Mouse (Mus musculus) left cerebral cortex, postnatal 14 days (tissue): ENCODE data around the gene Pdzd2. TPM values are rescaled to one million over a fixed set of nuclear protein-coding genes. Genes with fewer than 3 reads are reported as not detected.

Experiments
- DNase-seq, 2 experiments: peaks; one replicate each; pipeline ENCODE4 v3.0.0; 2021 to 2022; ENCODE audit warnings: low spot score in 2 of 2, mixed read lengths in 1 of 2
- intact Hi-C: fragments of 180-260 bp; cut with DNase I; formaldehyde crosslinking; loops from one replicate; pipeline ENCODE4 v1.15.1; 2025
- total RNA-seq, 2 experiments: library from RNA; stranded (reverse); gene quantifications; 2 replicates each; pipeline ENCODE4 v1.2.3; 2021

The Pdzd2 gene
- total RNA-seq, 2 experiments from 2014 or later, result 81.5 to 91.1 TPM

DNA sequence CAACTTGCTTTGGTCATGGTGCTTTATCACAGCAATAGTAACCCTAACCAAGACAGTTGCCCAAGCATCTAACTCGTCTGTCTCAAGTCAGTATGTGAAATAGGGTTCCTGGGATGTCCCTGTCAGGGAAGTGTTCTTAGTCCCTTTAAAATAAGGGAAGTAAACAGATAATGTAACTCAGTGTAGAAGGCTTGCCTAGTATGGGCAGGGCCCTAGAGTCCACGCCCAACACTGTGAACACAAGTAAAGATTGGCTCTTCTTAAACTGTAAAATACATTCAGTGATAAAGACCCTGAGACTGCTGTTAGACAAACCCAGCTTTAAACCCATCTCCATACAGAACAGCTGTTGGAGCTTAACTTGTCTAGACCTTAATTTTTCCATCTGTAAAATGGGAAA lies 57.8 kb downstream of the Pdzd2 start:
- intact Hi-C loops, result loop anchor here (5.0 kb wide), 1 partner anchor 55 kb away; the partner anchor contains the start of gene Pdzd2

DNA sequence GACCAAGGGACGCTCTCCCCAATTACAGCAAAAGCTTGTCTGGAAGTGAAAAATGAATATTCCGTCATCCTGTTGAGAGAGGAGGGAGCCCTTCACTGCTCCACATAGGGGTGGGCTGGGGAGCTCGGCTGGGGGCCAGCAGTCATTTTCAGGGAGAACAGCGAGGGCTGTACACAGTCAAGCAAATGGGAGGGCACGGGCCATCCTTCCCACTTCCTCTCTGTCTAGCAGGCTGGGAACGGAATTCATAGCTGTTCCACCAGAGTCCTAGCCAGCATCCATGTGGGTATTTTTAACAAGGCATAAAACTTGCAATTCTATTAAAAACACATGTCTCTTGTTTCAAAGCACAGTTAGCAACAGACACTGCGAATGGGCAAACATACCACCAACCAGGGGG lies 59.0 kb downstream of the Pdzd2 start:
- intact Hi-C loops, result loop anchor here (5.0 kb wide), 1 partner anchor 57 kb away; the partner anchor contains the start of gene Pdzd2
- DNase-seq, result peak; percentile 45 to 52

More for the DNA sequence above, 57.8 kb downstream of the Pdzd2 start:
- no peak for DNase-seq

DNA sequence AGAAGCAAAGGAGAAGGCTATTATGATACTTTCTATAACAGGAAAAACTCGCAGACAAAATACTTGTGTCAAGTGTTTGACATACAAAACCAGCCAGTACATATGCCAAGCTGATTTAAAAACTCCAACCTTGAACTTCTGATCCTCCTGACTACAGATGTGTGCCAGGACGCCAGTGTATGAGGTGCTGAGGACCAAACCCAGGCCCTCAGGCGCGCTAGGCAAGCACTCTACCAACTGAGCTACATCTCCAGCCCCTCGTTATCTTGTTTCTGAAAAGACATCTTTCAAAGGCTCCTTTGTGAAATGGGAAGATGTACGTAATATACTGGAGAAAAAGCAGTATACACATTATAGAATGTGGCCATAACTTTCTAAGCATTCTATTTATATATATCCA lies 59.7 kb downstream of the Pdzd2 start:
- no peak for DNase-seq
- intact Hi-C loops, result loop anchor here (5.0 kb wide), 1 partner anchor 57 kb away; the partner anchor contains the start of gene Pdzd2

DNA sequence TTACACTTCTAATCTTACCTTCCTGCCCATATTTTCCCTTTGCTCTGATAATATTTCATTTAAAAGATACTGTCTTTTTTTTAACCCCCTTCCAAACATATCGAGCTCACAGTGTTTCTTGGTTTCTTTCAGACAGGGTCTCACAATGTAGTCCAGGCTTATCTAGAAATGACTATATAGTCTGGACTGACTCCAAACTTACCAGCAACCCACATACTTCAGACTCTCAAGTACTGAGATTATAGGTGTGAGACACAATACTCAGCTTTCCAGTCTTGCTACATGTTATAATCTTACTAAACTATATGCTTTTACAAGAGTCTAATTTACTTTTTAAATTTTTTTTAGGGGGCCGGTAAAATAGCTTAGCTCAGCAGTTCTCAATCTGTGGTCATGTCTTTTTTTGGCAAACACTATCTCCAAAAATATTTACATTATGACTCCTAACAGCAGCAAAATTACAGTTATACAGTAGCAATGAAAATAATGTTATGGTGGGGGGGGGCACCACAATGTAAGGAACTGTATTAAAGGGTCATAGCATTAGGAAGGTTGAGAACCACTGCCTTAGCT lies 61.1 kb downstream of the Pdzd2 start:
- intact Hi-C loops, result no loop called here
- DNase-seq, result no peak

DNA sequence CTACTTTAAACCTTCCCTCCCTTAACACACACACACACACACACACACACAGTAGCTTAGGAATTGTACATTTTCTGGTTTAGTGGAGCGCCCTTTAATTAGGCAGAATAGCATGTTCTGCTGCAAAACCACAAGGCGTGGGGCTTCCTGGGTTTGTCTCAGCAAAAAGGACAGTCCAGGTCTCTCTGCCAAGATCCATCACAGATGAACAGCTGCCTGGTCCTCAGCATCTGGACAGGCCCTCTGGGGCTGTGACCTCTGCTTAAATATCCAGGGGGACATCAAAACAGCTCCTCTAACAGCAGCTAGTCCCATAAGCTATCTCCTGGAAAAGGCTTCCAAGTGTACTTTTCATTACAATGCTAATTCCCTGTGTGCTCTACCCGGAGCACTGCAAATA lies 64.4 kb downstream of the Pdzd2 start:
- DNase-seq, result no peak
- intact Hi-C loops, result no loop called here

DNA sequence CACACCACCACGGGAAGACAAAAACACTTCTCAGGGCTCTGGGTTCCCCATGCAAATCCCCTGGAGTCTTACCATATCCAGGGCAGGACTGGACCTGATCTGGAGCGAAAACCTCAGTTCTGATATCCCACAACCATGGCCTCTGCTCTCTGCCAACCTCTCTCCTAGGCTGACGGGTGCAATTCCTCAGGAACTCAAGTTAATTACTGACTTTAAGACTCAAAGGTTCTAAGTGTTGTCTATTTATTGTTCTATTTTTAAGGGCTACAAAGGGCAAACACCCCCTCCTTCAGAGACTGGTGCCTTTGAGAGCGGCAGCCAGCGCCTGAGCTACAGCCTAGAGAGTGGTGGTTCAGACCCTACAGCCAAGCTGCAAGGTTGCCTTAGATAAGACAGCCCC lies 65.7 kb downstream of the Pdzd2 start:
- DNase-seq, result no peak
- intact Hi-C loops, result no loop called here

DNA sequence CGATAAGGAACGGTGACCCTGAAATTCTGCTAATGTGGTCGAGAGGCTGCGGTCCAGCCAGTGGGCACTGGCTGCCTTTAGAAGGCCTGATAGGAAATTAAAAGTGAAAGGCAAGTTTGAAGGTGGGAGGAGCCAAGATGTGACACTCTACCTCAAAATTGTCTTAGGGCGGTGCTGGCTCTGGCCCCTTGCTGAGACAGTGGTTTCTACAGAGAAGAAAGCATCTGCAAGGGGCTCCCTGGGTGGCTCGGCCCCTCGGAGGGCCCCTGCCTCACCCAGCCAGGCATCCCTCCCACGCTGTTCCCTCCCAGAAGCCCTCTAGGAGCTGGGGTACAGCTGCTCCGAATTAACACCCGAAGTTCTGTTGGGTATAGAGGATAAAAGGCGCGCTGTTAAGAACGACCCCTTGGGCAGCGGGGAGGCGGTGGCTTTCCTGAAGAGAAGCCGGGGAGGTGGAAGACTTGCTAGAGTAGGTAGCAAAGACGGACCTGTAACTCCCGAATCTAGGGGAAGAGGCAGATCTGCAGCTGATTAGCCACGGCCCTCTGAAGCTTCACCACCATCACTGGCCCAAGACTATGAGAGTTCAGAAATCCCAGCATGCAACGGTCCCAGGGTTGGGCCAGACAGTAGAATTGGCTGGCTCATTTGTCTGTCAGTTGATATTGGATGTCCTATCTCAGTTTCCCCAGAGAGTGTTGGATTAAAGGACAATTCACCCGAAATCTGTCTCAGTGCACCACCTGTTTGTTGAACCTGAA lies 71.8 kb downstream of the Pdzd2 start:
- intact Hi-C loops, result no loop called here
- no peak for DNase-seq

DNA sequence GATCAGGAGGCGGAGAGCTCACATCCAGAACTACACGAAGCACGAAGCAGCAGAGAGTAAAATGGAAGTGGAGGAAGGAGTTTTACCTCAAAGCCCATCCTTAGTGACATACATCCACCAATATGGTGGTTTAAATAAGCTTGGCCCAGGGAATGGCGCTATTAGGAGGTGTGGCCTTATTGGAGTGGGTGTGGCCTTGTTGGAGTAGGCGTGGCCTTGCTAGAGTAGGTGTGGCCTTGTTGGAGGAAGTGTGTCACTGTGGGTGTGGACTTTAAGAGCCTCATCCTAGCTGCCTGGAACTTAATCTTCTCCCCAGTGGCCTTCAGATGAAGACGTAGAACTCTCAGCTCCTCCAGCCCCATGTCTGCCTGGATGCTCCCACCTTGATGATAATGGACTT lies 73.8 kb downstream of the Pdzd2 start:
- no peak for DNase-seq
- intact Hi-C loops, result no loop called here

DNA sequence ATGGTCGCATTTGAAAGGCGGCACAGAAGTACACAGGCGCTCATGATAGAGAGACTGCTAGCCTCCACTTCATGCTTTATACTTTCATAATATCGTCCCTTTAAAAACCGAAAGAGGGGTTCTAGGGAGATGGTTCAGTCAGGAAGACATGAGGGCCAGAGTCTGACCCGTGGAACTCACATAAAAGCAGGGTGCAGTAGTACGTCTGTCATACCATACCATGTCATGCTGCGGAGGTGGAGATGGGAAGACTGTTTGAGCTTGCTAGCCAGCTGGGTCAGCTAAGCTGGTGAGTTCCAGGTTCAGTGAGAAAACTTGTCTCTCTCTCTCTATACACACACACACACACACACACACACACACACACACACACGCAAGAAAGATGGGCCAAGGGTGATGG lies 76.4 kb downstream of the Pdzd2 start:
- intact Hi-C loops, result no loop called here
- no peak for DNase-seq

DNA sequence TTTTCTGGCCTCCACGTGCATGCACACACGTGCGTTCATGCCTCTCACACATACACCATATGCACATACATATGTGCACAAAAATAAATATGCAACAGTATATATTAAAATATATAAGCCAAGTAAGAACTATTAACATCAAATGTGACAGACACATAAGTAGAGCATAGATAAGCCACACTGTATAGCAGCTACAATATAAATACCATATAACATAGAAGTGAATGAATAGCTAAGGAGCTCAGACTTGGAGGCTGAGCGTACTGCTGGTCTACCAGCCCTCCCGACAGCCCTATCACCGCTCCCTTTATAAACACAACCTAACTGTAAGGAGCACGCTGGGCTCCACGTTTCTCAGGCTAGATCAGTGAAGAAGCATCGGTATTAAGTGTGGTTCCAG lies 79.4 kb downstream of the Pdzd2 start:
- intact Hi-C loops, result no loop called here

DNA sequence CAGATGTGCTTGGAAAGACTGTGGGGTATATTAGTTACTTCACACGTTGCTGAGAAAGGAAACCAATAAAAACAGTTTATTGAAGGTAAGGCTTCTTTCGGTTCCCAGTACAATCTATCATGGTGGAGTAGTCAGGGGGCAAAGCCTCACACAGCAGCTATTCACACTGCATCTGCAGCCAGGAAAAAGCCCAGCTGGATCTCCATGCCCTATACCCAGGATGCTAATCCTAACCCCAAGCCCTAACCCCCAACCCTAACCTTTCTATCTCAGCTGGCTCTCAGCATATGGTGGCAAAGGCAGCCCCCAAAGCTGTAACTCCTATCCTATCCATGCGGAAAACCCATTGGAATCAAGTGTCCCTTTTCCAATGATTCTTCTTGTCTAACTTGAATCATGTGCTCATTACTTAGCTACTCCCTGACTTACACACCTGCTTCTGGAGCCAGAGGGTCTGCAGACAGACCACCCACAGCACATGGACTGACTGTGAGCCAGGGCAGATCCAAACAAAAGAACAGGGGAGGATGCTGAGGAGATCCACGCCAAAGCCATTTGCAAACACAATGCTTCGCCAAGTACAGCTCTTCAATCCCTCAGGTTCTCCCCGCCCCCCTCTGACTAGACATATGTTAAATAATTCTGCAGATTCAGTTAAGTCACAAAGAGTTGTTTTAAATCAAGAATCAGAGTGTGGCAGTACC lies 83.6 kb downstream of the Pdzd2 start:
- intact Hi-C loops, result no loop called here
- DNase-seq, result no peak

More for the DNA sequence above, 79.4 kb downstream of the Pdzd2 start:
- no peak for DNase-seq

DNA sequence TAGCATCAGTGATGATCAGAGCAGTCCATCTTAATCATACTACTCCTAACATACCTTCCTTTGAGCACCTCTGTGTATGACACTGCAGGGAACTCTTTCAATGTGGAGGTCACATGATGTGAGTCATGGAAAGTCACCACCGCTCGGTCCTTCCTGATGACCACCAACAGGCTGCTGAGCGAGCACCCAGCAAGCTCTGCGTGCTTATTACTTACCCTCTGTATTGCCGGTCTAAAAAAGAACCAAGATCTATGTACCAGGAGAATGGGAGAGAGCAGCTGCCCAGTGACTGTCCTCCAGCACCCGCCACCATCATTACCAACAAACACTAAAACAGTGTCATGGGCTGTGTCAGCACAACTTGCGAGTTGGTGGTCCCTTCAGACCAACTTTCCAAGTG lies 84.4 kb downstream of the Pdzd2 start:
- intact Hi-C loops, result no loop called here

DNA sequence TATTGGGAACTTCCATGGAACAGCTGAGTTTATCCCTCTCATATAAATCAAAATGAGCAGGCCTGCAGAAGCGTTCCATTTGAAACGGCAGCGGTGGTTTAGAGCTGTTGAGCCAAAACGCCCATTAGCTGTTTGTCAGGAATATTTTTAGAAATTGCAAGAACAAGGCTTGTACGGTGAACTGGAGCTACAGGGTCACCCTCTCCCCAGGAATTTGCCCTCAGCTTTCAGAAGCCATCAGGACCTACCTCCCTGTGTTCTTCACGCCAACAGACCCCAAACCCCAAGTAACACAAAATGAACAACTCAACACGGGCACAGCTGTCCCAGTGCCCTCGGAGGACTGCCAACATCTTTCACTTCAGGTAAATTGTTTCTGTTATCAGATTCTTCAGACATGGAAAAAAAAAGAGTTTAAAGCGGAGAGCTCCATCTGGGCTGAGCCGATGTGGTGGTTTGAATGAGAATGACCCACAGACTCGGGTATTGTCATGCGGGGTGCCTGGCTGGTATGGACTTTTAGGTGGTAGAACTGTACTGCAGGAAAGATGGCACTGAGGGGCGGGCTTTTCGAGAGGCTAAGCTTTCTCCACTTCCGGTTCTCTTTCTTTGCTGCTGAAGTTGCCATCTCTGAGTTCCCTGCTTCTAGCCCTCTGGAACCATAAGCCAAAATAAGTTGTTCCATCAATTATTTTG lies 87.2 kb downstream of the Pdzd2 start:
- intact Hi-C loops, result no loop called here
- no peak for DNase-seq

More for the DNA sequence above, 84.4 kb downstream of the Pdzd2 start:
- DNase-seq, result no peak

DNA sequence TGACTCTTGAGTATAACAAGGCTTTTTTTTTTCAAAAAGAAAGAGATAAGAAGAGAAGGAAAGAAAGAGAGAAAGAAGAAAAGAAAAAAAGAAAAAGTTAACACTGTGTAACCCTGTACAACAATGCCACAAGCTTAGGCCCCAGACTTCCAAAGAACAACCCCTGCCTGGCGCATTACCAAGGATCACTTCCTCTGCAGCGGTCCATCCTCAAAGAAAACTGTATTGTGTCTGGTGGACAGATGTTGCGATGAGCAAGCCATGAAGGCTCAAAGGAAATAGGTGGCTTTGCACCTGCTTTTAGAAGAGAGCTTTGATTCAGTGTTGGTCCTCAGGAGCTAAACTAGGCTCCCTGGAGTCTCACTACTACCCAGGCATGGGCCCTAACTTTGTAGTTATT lies 89.5 kb downstream of the Pdzd2 start:
- intact Hi-C loops, result no loop called here
- no peak for DNase-seq

DNA sequence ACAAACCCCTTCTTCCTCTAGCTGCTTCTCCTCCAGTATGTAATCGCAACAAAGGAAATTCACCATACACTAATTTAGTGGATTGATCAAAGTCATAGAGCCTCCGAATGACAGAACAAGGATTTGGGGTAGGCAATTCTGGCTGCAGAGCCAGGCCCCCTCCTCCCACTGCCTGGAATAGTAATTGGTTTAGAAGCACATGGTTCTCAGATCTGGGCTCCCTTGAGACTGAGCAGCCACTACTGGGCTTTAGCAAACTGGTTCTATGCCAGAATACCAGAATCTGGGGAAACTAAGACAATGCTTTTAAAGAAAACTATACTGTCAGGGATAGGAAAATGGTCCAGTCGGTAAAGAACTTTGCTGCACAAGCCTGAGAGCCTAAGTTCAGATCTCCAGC lies 90.0 kb downstream of the Pdzd2 start:
- intact Hi-C loops, result no loop called here
- DNase-seq, result no peak

DNA sequence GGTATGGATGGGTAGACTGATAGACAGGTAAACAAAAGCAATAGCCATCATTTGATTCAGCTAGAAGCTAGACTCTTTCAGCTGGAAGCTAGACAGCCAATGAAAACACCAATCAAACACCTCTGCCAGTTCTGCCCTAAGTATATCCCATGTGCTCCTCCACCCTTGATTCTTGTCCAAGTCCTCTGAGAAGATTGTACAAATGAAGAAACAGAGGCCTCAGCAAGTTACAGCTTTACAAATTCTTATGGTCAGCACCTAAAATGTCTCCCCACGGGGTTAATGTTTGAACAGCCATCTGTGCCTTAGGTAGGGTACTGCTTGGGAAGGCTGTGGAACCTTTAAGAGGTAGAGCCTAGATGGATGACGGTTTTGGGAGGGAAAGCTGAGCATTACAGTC lies 90.6 kb downstream of the Pdzd2 start:
- DNase-seq, result no peak
- intact Hi-C loops, result no loop called here

DNA sequence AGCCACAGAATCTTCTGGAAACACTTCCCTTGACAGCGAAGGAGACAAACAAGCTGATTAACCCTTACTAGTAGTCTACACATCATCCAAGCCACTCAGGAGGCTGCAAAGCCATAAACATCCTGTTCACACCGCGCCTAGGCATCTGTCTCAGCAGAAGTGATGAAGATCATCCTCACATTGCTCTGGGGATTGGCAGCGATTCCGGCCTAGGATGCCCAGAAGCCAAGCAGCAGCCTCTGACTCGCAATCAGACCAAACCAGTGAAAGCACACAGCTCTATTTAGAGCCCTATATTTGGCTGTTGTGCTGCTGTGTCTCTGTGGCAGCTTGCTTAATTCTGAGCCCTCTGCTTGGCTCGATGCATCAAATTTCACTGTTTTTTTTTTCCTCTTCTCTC lies 99.0 kb downstream of the Pdzd2 start:
- intact Hi-C loops, result no loop called here
- DNase-seq, result peak; percentile 46 to 55

DNA sequence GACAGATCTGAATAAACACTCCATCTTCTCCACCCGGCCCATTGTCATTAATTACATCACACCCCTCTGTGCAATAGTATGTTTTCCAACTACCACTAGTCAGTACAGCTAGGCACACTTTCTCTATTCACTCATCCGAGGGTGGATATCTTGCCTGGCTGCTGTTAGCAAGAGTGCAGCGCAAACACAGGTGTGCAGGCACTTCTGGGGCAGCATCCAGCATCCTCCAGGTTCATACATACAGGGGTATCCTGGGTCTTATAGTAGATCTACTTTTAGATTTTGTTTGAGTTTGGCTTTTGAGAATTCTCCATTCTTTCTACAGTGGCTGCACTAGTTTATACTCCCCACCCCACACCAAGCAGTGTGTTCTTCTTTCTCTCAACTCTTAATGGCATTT lies 99.9 kb downstream of the Pdzd2 start:
- no peak for DNase-seq
- intact Hi-C loops, result no loop called here

DNA sequence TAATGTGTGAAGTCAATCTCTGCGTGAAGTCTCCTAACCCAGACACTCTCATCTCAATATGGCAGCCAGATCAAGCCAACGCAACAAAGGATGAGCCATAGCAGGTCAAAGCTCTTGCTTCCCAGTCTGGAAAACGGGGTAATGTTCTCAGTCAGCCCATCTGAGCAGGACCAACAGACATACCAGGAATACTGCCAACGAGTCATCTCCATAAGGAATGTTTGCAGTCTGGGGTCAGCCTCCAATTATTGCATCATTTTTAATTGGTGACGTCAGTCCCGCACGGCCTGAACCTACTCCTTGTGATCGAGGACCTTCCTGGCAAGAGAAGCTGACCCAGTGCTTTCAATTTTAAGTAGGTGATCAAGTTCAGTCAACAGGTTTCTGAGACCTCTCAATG lies 100.5 kb downstream of the Pdzd2 start:
- intact Hi-C loops, result no loop called here
- no peak for DNase-seq

DNA sequence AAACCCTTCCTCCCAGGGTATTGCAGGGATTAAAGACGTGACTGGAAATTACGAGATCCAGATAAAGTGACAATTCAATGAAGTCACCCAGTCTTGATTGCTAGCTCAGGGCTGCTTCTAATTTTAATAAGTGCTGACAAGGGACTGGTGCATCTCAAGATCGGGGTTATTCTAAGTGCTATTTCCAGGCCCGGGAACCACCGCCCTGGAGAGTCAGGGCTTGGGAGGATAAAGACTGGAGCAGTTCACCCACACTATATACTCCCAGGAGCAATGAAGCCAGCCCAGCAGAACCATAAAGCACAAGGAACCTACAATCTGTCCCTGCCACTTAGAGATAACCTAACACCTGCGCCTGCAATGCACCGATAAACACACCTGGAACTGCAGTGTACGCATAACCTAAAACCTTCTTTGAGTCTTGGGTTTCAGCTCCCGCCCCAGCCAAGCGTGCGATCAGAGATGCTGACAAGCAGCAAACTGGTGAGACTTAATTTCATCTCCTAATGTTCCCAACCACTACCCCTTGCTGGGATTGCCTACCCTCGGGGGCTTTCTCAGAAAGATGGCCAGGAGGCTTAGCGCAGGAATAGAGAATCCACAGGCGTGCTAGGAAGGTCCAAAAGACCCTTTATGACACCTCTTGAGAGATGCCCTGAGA lies 101.2 kb downstream of the Pdzd2 start:
- intact Hi-C loops, result no loop called here
- no peak for DNase-seq
